Mouse (Mus musculus): ENCODE data around the gene Bcl3.
A peak's percentile ranks its signal among the peaks of the same experiment; 100 is the strongest.

DNA sequence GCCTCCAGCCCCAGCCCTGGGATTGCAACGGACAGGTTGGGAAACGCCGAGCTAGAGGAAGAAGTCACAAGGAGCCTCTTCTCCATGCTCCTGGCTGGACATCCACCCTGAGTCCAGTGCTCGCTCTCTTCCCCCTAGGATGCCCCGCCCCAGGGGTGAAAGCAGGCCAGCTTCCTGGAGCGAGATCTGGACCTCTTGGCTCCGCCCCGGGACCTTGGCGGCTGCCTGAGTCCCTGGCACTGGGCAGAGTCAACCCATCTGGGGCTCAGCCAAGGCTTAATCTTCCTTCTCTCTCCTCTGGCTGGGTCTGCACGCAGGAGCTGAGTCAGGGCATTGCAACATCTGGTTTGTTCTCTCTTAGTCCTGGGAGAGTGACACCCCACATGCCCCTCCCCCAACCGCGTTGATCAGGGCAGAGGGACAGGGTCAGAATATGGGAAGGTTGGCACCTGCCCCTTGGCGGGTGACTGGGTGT is 8.1 kb upstream of the Bcl3 start:
- TF ChIP-seq CTCF (IDR thresholded peaks at IDR 0.05; ENCODE audit: extremely low read depth, insufficient read length, insufficient replicate concordance, low read depth, low read length) (no peak), POLR2A (IDR thresholded peaks at IDR 0.05; ENCODE audit: low read depth, low read length) (peak; percentile 43; the same call in 1 of the 2 replicates)

Data from small intestine, adult 2 months (tissue).